Mouse (Mus musculus): ENCODE measurements at regions not wholly inside any gene's neighbourhood (a gene's known extent, or its start where the extent isn't known, plus 50 kb on each side); places are given as distances from the start of the nearest gene placed in this dataset.
"Not testable (repeated sequence)": the region's sequence is repeated elsewhere in the genome, so short reads cannot be mapped to it uniquely, and the experiment has no call there.

DNA sequence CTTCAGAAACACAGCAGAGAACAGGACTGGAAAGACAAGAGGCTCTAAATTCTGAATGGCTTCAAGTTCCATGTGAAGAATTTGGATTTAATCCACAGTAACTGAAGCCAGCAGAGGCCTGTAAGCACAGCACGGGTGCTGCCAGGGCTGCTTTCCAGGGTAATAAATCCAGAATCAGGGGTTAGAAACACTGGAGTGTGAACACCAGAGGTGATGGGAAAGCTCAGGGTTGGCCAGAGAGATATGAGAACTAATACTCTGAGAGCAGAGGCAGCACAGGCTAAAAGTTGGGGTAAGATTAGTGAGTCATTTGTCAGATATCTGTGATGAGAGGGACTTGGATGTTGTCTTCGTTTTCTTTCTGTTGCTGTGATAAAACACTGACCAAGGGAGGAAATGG is 153.6 kb upstream of the Tmc3 start:
- in situ Hi-C loops (cut with MboI; ENCODE audit: low pct_unique_long_range_greater_than_20kb in 1 of 2, low sequenced_read_pairs in 2 of 2, unreplicated experiment in 1 of 2): no loop called here

GRCm38 (mm10) chr7:83432843-83433242 is 151.9 kb upstream of the Tmc3 start:
- in situ Hi-C loops (cut with MboI; ENCODE audit: low pct_unique_long_range_greater_than_20kb in 1 of 2, low sequenced_read_pairs in 2 of 2, unreplicated experiment in 1 of 2): no loop called here

GRCm38 (mm10) chr7:83433959-83434715 is 150.6 kb upstream of the Tmc3 start:
- in situ Hi-C loops (cut with MboI; ENCODE audit: low pct_unique_long_range_greater_than_20kb in 1 of 2, low sequenced_read_pairs in 2 of 2, unreplicated experiment in 1 of 2): no loop called here

DNA sequence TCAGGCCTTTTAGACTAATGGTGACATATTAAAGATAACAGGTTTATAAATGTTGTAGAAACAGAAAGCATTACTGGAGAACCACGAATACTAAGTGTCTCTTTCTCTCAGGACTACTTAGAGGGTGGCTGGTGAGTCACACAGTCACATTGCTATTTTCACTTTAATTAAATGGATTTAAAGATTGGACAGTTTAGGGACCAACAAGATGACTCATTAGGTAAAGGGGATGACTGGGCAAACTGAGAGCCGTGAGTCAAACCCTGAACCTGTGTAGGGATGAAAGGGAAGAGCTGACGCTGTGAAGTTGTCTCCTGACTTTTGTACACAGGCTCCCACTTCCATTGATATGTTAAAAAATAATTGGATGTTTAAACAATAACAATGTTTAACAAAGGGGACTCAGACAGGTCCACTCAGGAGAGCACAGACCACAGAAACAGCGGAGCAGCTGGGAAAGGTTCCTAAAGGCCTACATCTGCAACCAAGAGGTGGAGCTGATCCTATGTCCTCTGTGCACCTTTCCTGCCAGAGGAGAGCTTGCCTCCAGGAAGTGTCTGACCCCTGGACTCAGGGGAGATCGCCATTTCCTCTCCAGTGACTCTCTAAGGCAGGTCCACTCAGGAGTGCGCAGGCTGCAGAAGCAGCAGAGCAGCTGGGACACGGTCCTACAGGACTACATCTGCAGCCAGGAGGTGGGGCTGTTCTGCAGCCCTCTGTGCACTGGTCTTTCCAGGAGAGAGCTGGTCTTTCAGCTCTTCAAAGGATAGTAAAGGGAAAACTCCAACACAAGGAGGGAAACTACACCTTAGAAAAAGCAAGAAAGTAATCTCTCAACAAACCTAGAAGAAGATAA is 146.0 kb upstream of the Tmc3 start:
- in situ Hi-C loops (cut with MboI; ENCODE audit: low pct_unique_long_range_greater_than_20kb in 1 of 2, low sequenced_read_pairs in 2 of 2, unreplicated experiment in 1 of 2): no loop called here

- in situ Hi-C loops (cut with MboI; ENCODE audit: low pct_unique_long_range_greater_than_20kb in 1 of 2, low sequenced_read_pairs in 2 of 2, unreplicated experiment in 1 of 2): no loop called here
Observed at GRCm38 (mm10) chr7:83443596-83444278, 141.0 kb upstream of the Tmc3 start.

GRCm38 (mm10) chr7:83444279-83444615 is 140.5 kb upstream of the Tmc3 start:
- in situ Hi-C loops (cut with MboI; ENCODE audit: low pct_unique_long_range_greater_than_20kb in 1 of 2, low sequenced_read_pairs in 2 of 2, unreplicated experiment in 1 of 2): no loop called here

DNA sequence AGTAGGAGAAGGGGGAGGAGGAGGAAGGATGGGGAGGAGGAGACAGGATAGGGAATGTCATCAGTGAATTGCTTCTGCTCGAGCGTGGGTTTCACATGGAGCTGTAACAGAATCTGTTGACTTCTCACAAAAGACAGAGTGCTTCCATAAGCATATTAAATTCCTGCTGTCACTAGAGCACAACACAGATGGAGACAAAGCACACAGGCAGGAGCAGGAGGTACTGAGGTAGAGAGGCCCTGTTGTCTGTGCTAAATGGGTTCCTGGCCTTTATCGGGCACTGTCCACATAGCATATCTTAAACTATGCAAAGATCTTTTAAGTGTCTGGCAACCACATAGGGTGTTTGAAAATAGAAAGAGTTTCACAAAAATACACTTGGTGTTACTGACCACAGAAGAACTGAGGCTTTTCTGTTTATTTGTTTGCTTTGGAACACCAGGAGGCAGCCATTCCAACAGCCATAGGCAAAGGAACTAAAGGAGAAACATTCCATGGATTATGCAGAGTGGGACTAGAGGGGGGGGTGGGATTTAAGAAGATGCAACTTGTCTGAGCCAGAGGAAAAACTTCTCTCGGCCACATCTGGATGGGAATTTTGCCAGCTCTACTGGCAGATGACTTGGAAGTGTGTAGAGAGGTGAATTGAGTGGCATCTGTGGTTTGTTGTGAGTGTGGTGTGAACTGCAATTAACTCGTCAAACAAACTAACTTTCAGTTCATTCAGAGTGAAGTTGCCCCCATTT is 139.4 kb upstream of the Tmc3 start:
- in situ Hi-C loops (cut with MboI; ENCODE audit: low pct_unique_long_range_greater_than_20kb in 1 of 2, low sequenced_read_pairs in 2 of 2, unreplicated experiment in 1 of 2): no loop called here

- in situ Hi-C loops (cut with MboI; ENCODE audit: low pct_unique_long_range_greater_than_20kb in 1 of 2, low sequenced_read_pairs in 2 of 2, unreplicated experiment in 1 of 2): no loop called here
Observed at GRCm38 (mm10) chr7:83450346-83450745, 134.4 kb upstream of the Tmc3 start.

GRCm38 (mm10) chr7:83452309-83452708 is 132.4 kb upstream of the Tmc3 start:
- in situ Hi-C loops (cut with MboI; ENCODE audit: low pct_unique_long_range_greater_than_20kb in 1 of 2, low sequenced_read_pairs in 2 of 2, unreplicated experiment in 1 of 2): no loop called here

- in situ Hi-C loops (cut with MboI; ENCODE audit: low pct_unique_long_range_greater_than_20kb in 1 of 2, low sequenced_read_pairs in 2 of 2, unreplicated experiment in 1 of 2): no loop called here
Observed at GRCm38 (mm10) chr7:83459520-83459919, 125.2 kb upstream of the Tmc3 start.

- in situ Hi-C loops (cut with MboI; ENCODE audit: low pct_unique_long_range_greater_than_20kb in 1 of 2, low sequenced_read_pairs in 2 of 2, unreplicated experiment in 1 of 2): no loop called here
Observed at GRCm38 (mm10) chr7:83467006-83467405, 117.7 kb upstream of the Tmc3 start.

DNA sequence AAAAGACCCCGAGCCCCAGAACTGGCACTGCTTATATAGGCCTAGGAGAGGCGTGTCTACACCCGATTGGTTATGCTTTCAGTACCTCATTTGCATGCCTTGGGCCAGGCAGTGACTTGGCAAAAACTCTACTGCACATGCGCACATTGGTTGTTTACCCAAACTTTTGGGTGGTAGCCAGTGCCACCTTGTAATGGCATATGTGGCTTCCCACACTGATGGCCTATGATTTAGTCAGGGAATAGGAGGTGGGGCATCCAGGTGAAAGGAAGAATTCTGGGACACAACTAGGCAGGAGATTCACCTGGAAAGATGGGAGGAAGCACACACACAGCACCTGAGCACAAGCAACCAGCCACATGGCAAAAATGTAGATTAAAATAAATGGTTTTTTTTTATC is 114.9 kb upstream of the Tmc3 start:
- in situ Hi-C loops (cut with MboI; ENCODE audit: low pct_unique_long_range_greater_than_20kb in 1 of 2, low sequenced_read_pairs in 2 of 2, unreplicated experiment in 1 of 2): not testable (repeated sequence)

DNA sequence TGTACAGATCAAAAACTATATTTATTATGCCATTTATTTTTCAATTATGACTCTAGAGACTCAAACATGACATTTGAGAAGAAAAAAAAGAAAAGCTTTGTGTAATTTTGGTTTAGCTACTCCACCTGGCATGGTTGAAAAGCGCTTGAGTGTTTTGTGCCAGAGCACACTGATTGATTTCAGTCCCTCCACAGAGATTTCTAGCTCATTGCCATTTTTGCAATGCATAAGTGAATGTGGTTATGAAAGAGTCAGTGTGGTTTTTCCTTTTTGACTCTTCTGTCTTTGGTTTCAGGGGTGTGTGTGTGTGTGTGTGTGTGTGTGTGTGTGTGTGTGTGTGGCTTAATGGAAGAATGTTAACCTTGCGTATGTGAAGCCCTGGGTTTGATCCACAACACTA is 113.6 kb upstream of the Tmc3 start:
- in situ Hi-C loops (cut with MboI; ENCODE audit: low pct_unique_long_range_greater_than_20kb in 1 of 2, low sequenced_read_pairs in 2 of 2, unreplicated experiment in 1 of 2): no loop called here

- in situ Hi-C loops (cut with MboI; ENCODE audit: low pct_unique_long_range_greater_than_20kb in 1 of 2, low sequenced_read_pairs in 2 of 2, unreplicated experiment in 1 of 2): no loop called here
Observed at GRCm38 (mm10) chr7:83474471-83474870, 110.3 kb upstream of the Tmc3 start.

- in situ Hi-C loops (cut with MboI; ENCODE audit: low pct_unique_long_range_greater_than_20kb in 1 of 2, low sequenced_read_pairs in 2 of 2, unreplicated experiment in 1 of 2): loop anchor here in 1 of 2 experiments (25.0 kb wide), 1 partner anchor 263 kb away; no protein-coding TSS in a partner anchor
Observed at GRCm38 (mm10) chr7:83474986-83475385, 109.7 kb upstream of the Tmc3 start.

- in situ Hi-C loops (cut with MboI; ENCODE audit: low pct_unique_long_range_greater_than_20kb in 1 of 2, low sequenced_read_pairs in 2 of 2, unreplicated experiment in 1 of 2): loop anchor here in 1 of 2 experiments (25.0 kb wide), 1 partner anchor 263 kb away; no protein-coding TSS in a partner anchor
Observed at GRCm38 (mm10) chr7:83475438-83476160, 109.1 kb upstream of the Tmc3 start.

DNA sequence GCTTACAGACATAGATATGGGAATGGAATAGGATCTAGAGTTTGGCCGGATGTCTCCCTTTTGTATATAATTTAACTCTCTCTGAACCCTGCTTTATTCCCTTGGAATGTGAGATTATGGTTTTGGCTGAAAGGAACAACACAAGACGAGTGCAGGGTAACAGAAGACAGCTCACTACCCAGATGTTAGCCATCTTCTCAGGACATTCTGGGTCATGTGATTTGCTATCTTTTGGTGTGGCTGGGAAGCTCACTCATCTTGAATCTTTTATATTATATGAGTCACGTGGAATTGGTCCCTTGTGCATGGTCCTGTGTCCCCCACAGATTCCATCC is 108.6 kb upstream of the Tmc3 start:
- in situ Hi-C loops (cut with MboI; ENCODE audit: low pct_unique_long_range_greater_than_20kb in 1 of 2, low sequenced_read_pairs in 2 of 2, unreplicated experiment in 1 of 2): loop anchor here in 1 of 2 experiments (25.0 kb wide), 1 partner anchor 264 kb away; no protein-coding TSS in a partner anchor

GRCm38 (mm10) chr7:83476861-83477260 is 107.9 kb upstream of the Tmc3 start:
- in situ Hi-C loops (cut with MboI; ENCODE audit: low pct_unique_long_range_greater_than_20kb in 1 of 2, low sequenced_read_pairs in 2 of 2, unreplicated experiment in 1 of 2): loop anchor here in 1 of 2 experiments (25.0 kb wide), 1 partner anchor 265 kb away; no protein-coding TSS in a partner anchor
